Comparison of ENCODE assay signal across 14 mouse cellular contexts in the genomic region with DNA sequence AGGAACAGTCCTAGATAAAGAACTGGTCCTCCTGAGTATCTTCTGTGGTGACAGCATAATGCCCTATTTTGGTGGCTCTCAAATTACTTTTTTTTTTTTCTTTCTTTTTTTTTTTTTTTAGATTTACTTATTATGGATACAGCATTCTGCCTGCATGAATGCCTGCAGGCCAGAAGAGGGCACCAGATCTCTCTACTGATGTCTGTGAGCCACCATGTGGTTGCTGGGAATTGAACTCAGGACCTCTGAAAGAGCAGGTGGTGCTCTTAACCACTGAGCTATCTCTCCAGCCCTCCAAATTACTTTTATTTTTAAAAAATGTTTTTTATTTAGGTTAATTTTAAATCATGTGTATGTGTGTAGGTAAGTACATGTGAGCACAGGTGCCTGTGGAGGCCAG. TPM values are rescaled to one million over a fixed set of nuclear protein-coding genes. Genes with fewer than 3 reads are reported as not detected.
A peak's percentile ranks its signal among the peaks of the same experiment; 100 is the strongest.
DNase-seq lines count a peak whose midpoint lies in the region; ATAC-seq and TF ChIP-seq lines count a peak whose summit lies in the region.
"Had no signal": no experiment of that assay in that cellular context is flagged by ENCODE, and none has a peak within 500 bp of the region (broad histone marks: within the 10 kb centered on the region; RNA-seq: fewer than 3 reads in every experiment).

No protein-coding gene starts in this region.

- H3K9me3 ChIP-seq in forebrain, postnatal 0 days (ENCODE audit: low read length): no peaks in the 10 kb centered on the region
- no peaks in the 10 kb centered on the region for H3K9me3 ChIP-seq in forebrain, embryonic 15.5 days
- H3K9me3 ChIP-seq: heart, embryonic 15.5 days; intestine, embryonic 15.5 days; liver, embryonic 13.5 days; midbrain, embryonic 13.5 days had no signal

- no peak overlapping the region for H3K27ac ChIP-seq in forebrain, postnatal 0 days (ENCODE audit: low read depth, low read length)
- H3K27ac ChIP-seq in forebrain, embryonic 15.5 days (replicated peaks): no peak overlapping the region
- H3K27ac ChIP-seq: heart, embryonic 15.5 days; intestine, embryonic 15.5 days; liver, embryonic 13.5 days; midbrain, embryonic 13.5 days had no signal

- H3K4me2 ChIP-seq in forebrain, postnatal 0 days (ENCODE audit: low read depth): no peak overlapping the region
- no peak overlapping the region for H3K4me2 ChIP-seq in forebrain, embryonic 15.5 days (replicated peaks)
- H3K4me2 ChIP-seq: heart, embryonic 15.5 days; intestine, embryonic 15.5 days; liver, embryonic 13.5 days; midbrain, embryonic 13.5 days had no signal

- no peak for TF ChIP-seq POLR2A in lung, adult 2 months (IDR thresholded peaks at IDR 0.05; ENCODE audit: borderline replicate concordance, extremely low read depth, low read depth, low read length)

- DNase-seq in forebrain, postnatal 0 days: no peak
- no peak for DNase-seq in lung, adult 2 months
- no peak for DNase-seq in lung, postnatal 25 days (ENCODE audit: low spot score)
- peak; percentile 63 for DNase-seq in ES-CJ7 (ENCODE audit: low read depth, low spot score)
- no peak for DNase-seq in spleen, postnatal 14 days (ENCODE audit: low spot score in 2 of 2)
- no peak for DNase-seq in kidney, adult 8-10 months
- DNase-seq: adrenal gland, postnatal 25 days; cerebellum, postnatal 14 days; liver, embryonic 13.5 days had no signal

- no peak overlapping the region for H3K9ac ChIP-seq in forebrain, postnatal 0 days
- no peak overlapping the region for H3K9ac ChIP-seq in forebrain, embryonic 15.5 days (replicated peaks)
- H3K9ac ChIP-seq: heart, embryonic 15.5 days; intestine, embryonic 15.5 days; liver, embryonic 13.5 days; midbrain, embryonic 13.5 days had no signal

- no peaks in the 10 kb centered on the region for H3K27me3 ChIP-seq in forebrain, postnatal 0 days (ENCODE audit: insufficient read depth, low read length)
- H3K27me3 ChIP-seq in forebrain, embryonic 15.5 days: no peaks in the 10 kb centered on the region
- H3K27me3 ChIP-seq: heart, embryonic 15.5 days; intestine, embryonic 15.5 days; liver, embryonic 13.5 days; midbrain, embryonic 13.5 days had no signal

- TF ChIP-seq CTCF in forebrain, postnatal 0 days (IDR thresholded peaks at IDR 0.05; ENCODE audit: low read depth): peak; percentile 24; the same call in 1 of the 2 replicates
- TF ChIP-seq CTCF in lung, adult 2 months (IDR thresholded peaks at IDR 0.05; ENCODE audit: insufficient read depth, low read length): peak; percentile 39

- no peak for ATAC-seq in forebrain, postnatal 0 days
- ATAC-seq in forebrain, embryonic 15.5 days (replicated peaks): no peak
- peak; percentile 26 for ATAC-seq in megakaryocyte progenitor cell, adult 5-6 weeks (replicated peaks; ENCODE audit: poor library complexity)
- ATAC-seq: intestine, embryonic 15.5 days; midbrain, embryonic 13.5 days had no signal

- H3K36me3 ChIP-seq in forebrain, postnatal 0 days (ENCODE audit: insufficient read depth): no peaks in the 10 kb centered on the region
- no peaks in the 10 kb centered on the region for H3K36me3 ChIP-seq in forebrain, embryonic 15.5 days
- H3K36me3 ChIP-seq: heart, embryonic 15.5 days; intestine, embryonic 15.5 days; liver, embryonic 13.5 days; midbrain, embryonic 13.5 days had no signal

- H3K4me3 ChIP-seq in forebrain, postnatal 0 days (ENCODE audit: low read depth, low read length): no peak overlapping the region
- H3K4me3 ChIP-seq in forebrain, embryonic 15.5 days: no peak overlapping the region
- no peak overlapping the region for H3K4me3 ChIP-seq in lung, adult 2 months (replicated peaks; ENCODE audit: extremely low read depth, low read depth, low read length)
- H3K4me3 ChIP-seq: heart, embryonic 15.5 days; intestine, embryonic 15.5 days; liver, embryonic 13.5 days; midbrain, embryonic 13.5 days had no signal

- no peaks in the 10 kb centered on the region for H3K4me1 ChIP-seq in forebrain, postnatal 0 days (ENCODE audit: insufficient read depth)
- no peaks in the 10 kb centered on the region for H3K4me1 ChIP-seq in forebrain, embryonic 15.5 days
- H3K4me1 ChIP-seq in lung, adult 2 months (ENCODE audit: control insufficient read depth, insufficient read depth, low read length): no peaks in the 10 kb centered on the region; the same call in 1 of the 2 replicates
- H3K4me1 ChIP-seq: heart, embryonic 15.5 days; intestine, embryonic 15.5 days; midbrain, embryonic 13.5 days had no signal

RNA-seq across cellular contexts. Expression of a gene that starts 6.9 kb away (rescaled TPM):
- total RNA-seq in forebrain, postnatal 0 days (2014; rRNA removed): 18.6 and 25.5 TPM in 2 replicates
- polyA plus RNA-seq in forebrain, postnatal 0 days (2015; fragmentation: Nextera tagmentation; extraction: Ambion mirVana): 8.0 and 8.2 TPM in 2 replicates
- 12.0 and 14.6 TPM in 2 replicates for polyA plus RNA-seq in forebrain, embryonic 15.5 days (2015; fragmentation: Nextera tagmentation; extraction: Ambion mirVana)
- polyA plus RNA-seq in lung, adult 2 months (2012; rRNA removed): 27.0 and 39.9 TPM in 2 replicates
- total RNA-seq in megakaryocyte progenitor cell, adult 5-6 weeks (2015): 87.7 and 98.6 TPM in 2 replicates
- total RNA-seq in megakaryocyte progenitor cell, adult 5-6 weeks (2017): 44.3 and 73.1 TPM in 2 replicates

RNA-seq across cellular contexts. Expression of a gene that starts 37.7 kb away (rescaled TPM):
- 0.85 and 0.86 TPM in 2 replicates for total RNA-seq in forebrain, postnatal 0 days (2014; rRNA removed)
- polyA plus RNA-seq in forebrain, postnatal 0 days (2015; fragmentation: Nextera tagmentation; extraction: Ambion mirVana): 0.69 and 0.78 TPM in 2 replicates
- polyA plus RNA-seq in forebrain, embryonic 15.5 days (2015; fragmentation: Nextera tagmentation; extraction: Ambion mirVana): 1.8 and 2.4 TPM in 2 replicates
- polyA plus RNA-seq in lung, adult 2 months (2012; rRNA removed): 14.0 and 14.2 TPM in 2 replicates
- 1.6 and 2.7 TPM in 2 replicates for total RNA-seq in megakaryocyte progenitor cell, adult 5-6 weeks (2015)
- total RNA-seq in megakaryocyte progenitor cell, adult 5-6 weeks (2017): 1.1 and 1.6 TPM in 2 replicates
